Mouse (Mus musculus) CD4-positive, CD25-positive, alpha-beta regulatory T cell (primary cell): ENCODE measurements around the gene Lipn. TPM values are rescaled to one million over a fixed set of nuclear protein-coding genes. Genes with fewer than 3 reads are reported as not detected.

Source experiments
- polyA plus RNA-seq: library from polyadenylated mRNA; unstranded; fragments of 100-300 nt; shearing (Covaris generic); gene quantifications from one replicate; pipeline ENCODE4 v1.2.1, GENCODE M21; 2017

Gene Lipn
- polyA plus RNA-seq = not detected

GRCm38 (mm10) chr19:34066779-34067472 is at the start of gene Lipn:
Gene Lipn (plus strand): TSS chr19:34067358.

GRCm38 (mm10) chr19:34100633-34101032 is 33.5 kb downstream of the Lipn start, which contains the start of gene Lipm:
Gene Lipm (plus strand): TSS chr19:34100933.

Other genes with a start within 250 kb of the Lipn start
- not detected for gene Lipf, start 106.2 kb upstream of the Lipn start, polyA plus RNA-seq
- not detected for gene Lipk, start 59.1 kb upstream of the Lipn start, polyA plus RNA-seq
- gene Lipm, start 33.6 kb downstream of the Lipn start, polyA plus RNA-seq = 0.06 TPM
- not detected for gene Ankrd22, start 98.7 kb downstream of the Lipn start, polyA plus RNA-seq
- gene Stambpl1, start 124.9 kb downstream of the Lipn start, polyA plus RNA-seq = 132 TPM
- not detected for gene Acta2, start 188.2 kb downstream of the Lipn start, polyA plus RNA-seq
- 97.2 TPM for gene Fas, start 223.3 kb downstream of the Lipn start, polyA plus RNA-seq